Mouse (Mus musculus): Measurements from ENCODE around the gene Krtdap. TPM values are rescaled to one million over a fixed set of nuclear protein-coding genes. Genes with fewer than 3 reads are reported as not detected.
"Not testable (repeated sequence)": the region's sequence is repeated elsewhere in the genome, so short reads cannot be mapped to it uniquely, and the experiment has no call there.

Gene Krtdap
- polyA plus RNA-seq, 1 experiment from 2014 or later: 1.5 TPM

DNA sequence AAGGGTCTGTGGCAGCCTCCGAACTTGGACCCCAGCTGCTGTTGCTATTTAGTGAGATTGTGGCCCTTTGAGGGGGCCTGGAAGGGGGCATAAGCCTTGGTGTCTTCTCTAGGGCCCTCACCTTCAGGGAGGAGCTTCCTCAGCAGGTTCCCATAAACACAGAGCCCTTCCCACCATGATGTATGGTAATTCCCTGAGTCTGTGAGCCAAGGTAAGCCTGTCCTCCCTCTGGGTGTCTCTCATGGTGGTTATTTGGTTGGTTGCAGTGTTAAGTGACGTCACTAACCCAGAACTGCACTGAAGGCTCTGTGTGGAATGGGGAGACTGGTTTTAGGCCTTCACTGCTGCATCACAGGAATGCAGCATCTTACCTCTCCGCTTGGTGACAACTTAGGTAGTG is 41.7 kb downstream of the Krtdap start:
- no peak for ATAC-seq (ENCODE audit: low FRiP score, low TSS enrichment)
- Histone ChIP-seq H3K36me3 (ENCODE audit: insufficient read depth, low read length) (no peaks in the 10 kb centered on the region), H3K27ac (ENCODE audit: low read length) (no peak overlapping the region)

DNA sequence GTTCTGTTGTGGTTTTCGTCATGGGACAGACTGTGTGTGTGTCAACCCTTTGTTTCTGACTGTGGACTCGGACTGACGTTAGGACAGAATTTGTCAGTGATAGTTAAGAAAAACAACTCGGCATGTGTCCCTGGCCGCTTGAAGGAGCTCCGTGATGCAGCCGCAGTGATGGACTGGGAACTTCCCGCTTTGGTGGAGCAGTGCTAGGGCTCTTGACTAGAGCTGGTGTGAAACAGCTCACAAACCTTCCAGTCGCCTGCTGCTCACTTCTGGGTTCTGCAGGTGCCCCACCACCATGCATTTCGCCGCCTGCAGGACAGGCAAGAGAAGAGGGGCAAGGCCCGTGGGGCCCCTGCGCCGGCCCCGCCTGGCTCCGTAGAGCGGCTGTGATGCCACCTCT is 44.6 kb downstream of the Krtdap start:
- H3K4me2 ChIP-seq (replicated peaks; ENCODE audit: low read depth, low read length): no peak overlapping the region
- no peak overlapping the region for H3K4me3 ChIP-seq (ENCODE audit: low read length)
- H3K9me3 ChIP-seq (ENCODE audit: low read length): no peaks in the 10 kb centered on the region
- H3K4me1 ChIP-seq (ENCODE audit: insufficient read depth, low read length): no peaks in the 10 kb centered on the region
- WGBS: 74% methylated on average over 17 of the region's 17 CpGs
- H3K9ac ChIP-seq (replicated peaks; ENCODE audit: low read length): no peak overlapping the region
- H3K36me3 ChIP-seq (ENCODE audit: insufficient read depth, low read length): no peaks in the 10 kb centered on the region
- ATAC-seq (ENCODE audit: low FRiP score, low TSS enrichment): no peak
- no peak overlapping the region for H3K27ac ChIP-seq (ENCODE audit: low read length)
- no peaks in the 10 kb centered on the region for H3K27me3 ChIP-seq (ENCODE audit: insufficient read depth, low read length)

More for the DNA sequence above, 41.7 kb downstream of the Krtdap start:
- no peak overlapping the region for H3K4me3 ChIP-seq (ENCODE audit: low read length)
- H3K9me3 ChIP-seq (ENCODE audit: low read length): no peaks in the 10 kb centered on the region
- no peaks in the 10 kb centered on the region for H3K4me1 ChIP-seq (ENCODE audit: insufficient read depth, low read length)
- H3K27me3 ChIP-seq (ENCODE audit: insufficient read depth, low read length): no peaks in the 10 kb centered on the region
- no peak overlapping the region for H3K9ac ChIP-seq (replicated peaks; ENCODE audit: low read length)
- no peak overlapping the region for H3K4me2 ChIP-seq (replicated peaks; ENCODE audit: low read depth, low read length)
- 63% methylated on average over 3 of the region's 3 CpGs for WGBS

DNA sequence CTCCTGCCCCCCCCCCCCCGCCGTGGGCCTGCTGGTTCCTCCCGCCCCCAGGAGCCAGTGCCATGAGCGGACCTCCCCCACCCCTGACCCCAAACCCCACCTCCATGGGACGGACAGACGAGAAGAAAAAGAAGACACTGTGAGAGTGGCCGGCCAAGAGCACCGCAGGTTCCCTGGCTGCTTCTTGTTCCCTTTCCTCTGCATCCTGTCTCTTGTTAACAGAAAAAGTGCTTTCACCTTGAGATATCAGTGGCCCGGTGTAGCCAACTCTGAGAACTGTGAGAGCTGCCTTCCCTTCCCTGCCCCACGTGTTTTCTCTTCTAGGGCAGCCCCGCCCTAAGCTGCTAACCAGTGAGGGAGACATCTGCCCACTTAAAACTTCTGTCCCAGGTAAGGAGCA is 45.0 kb downstream of the Krtdap start:
- H3K4me1 ChIP-seq (ENCODE audit: insufficient read depth, low read length); H3K27me3 ChIP-seq (ENCODE audit: insufficient read depth, low read length); H3K4me2 ChIP-seq (replicated peaks; ENCODE audit: low read depth, low read length); H3K27ac ChIP-seq (ENCODE audit: low read length); H3K4me3 ChIP-seq (ENCODE audit: low read length); H3K9ac ChIP-seq (replicated peaks; ENCODE audit: low read length); ATAC-seq (ENCODE audit: low FRiP score, low TSS enrichment); H3K36me3 ChIP-seq (ENCODE audit: insufficient read depth, low read length); H3K9me3 ChIP-seq (ENCODE audit: low read length): not testable (repeated sequence)
- 51% methylated on average over 8 of the region's 11 CpGs for whole genome bisulfite sequencing

DNA sequence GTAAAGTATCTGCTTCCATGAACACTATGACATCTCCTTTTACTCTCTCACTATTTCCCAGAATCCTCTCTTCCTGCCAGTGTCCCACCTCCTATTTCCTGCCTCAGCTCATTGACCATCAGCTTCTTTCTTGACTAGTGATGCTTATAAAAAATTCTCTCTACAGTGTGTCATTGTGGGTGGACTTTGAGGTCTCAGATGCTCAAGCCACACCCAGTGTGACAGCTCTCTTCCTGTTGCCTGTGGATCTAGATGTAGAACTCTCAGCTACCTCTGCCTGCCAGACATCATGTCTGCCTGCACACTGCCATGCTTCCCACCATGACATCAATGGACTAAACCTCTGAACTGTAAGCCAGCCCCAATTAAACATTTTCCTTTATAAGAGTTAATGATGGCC is 49.6 kb downstream of the Krtdap start:
- no peak overlapping the region for H3K4me3 ChIP-seq (ENCODE audit: low read length)
- no peak overlapping the region for H3K27ac ChIP-seq (ENCODE audit: low read length)
- no peaks in the 10 kb centered on the region for H3K4me1 ChIP-seq (ENCODE audit: insufficient read depth, low read length)
- no peaks in the 10 kb centered on the region for H3K36me3 ChIP-seq (ENCODE audit: insufficient read depth, low read length)
- no peaks in the 10 kb centered on the region for H3K27me3 ChIP-seq (ENCODE audit: insufficient read depth, low read length)
- no peak overlapping the region for H3K9ac ChIP-seq (replicated peaks; ENCODE audit: low read length)
- H3K9me3 ChIP-seq (ENCODE audit: low read length): no peaks in the 10 kb centered on the region
- no peak for ATAC-seq (ENCODE audit: low FRiP score, low TSS enrichment)
- H3K4me2 ChIP-seq (replicated peaks; ENCODE audit: low read depth, low read length): no peak overlapping the region

DNA sequence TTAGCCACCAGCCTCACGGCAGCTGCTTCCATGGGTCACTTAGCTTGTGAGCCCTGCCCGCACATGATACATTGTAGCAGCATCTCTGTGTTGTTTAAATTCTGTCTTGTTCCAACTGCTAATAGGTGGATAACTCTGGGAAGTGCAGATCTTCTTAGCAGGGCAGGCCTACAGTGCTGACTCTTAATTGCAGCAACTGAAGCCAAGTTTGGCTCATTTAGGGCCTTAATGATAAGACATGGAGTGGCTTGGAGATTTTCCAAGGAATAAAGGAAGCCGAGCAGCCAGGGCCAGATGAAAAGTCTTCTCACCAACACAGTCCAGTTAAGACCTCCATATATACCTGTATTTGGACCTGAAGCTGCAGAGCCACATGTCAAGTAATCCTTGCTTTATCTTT is 52.6 kb downstream of the Krtdap start:
- Histone ChIP-seq H3K9me3 (ENCODE audit: low read length) (no peaks in the 10 kb centered on the region), H3K36me3 (ENCODE audit: insufficient read depth, low read length) (no peaks in the 10 kb centered on the region), H3K9ac (replicated peaks; ENCODE audit: low read length) (no peak overlapping the region), H3K4me1 (ENCODE audit: insufficient read depth, low read length) (no peaks in the 10 kb centered on the region), H3K27me3 (ENCODE audit: insufficient read depth, low read length) (no peaks in the 10 kb centered on the region), H3K27ac (ENCODE audit: low read length) (no peak overlapping the region), H3K4me2 (replicated peaks; ENCODE audit: low read depth, low read length) (no peak overlapping the region), H3K4me3 (ENCODE audit: low read length) (no peak overlapping the region)
- 55% methylated on average over 3 of the region's 3 CpGs for WGBS
- no peak for ATAC-seq (ENCODE audit: low FRiP score, low TSS enrichment)

Other genes with a start within 250 kb of the Krtdap start
- gene Hspb6, start 235.7 kb upstream of the Krtdap start, polyA plus RNA-seq (2015; fragmentation: Nextera tagmentation; extraction: Ambion mirVana): 18.0 and 20.6 TPM in 2 replicates
- gene Proser3, start 235.6 kb upstream of the Krtdap start, polyA plus RNA-seq (2015; fragmentation: Nextera tagmentation; extraction: Ambion mirVana): 12.0 and 16.6 TPM in 2 replicates
- gene Lin37, start 228.1 kb upstream of the Krtdap start, polyA plus RNA-seq (2015; fragmentation: Nextera tagmentation; extraction: Ambion mirVana): 47.0 and 48.1 TPM in 2 replicates
- 91.6 and 99.4 TPM in 2 replicates for gene U2af1l4, start 224.6 kb upstream of the Krtdap start, polyA plus RNA-seq (2015; fragmentation: Nextera tagmentation; extraction: Ambion mirVana)
- 18.2 and 18.9 TPM in 2 replicates for gene Gm49396, start 224.6 kb upstream of the Krtdap start, polyA plus RNA-seq (2015; fragmentation: Nextera tagmentation; extraction: Ambion mirVana)
- gene Psenen, start 224.3 kb upstream of the Krtdap start, polyA plus RNA-seq (2015; fragmentation: Nextera tagmentation; extraction: Ambion mirVana): 142 and 148 TPM in 2 replicates
- gene Igflr1, start 222.5 kb upstream of the Krtdap start, polyA plus RNA-seq (2015; fragmentation: Nextera tagmentation; extraction: Ambion mirVana): 6.0 and 8.7 TPM in 2 replicates
- 7.8 and 9.0 TPM in 2 replicates for gene Kmt2b, start 199.2 kb upstream of the Krtdap start, polyA plus RNA-seq (2015; fragmentation: Nextera tagmentation; extraction: Ambion mirVana)
- gene Zbtb32, start 189.0 kb upstream of the Krtdap start, polyA plus RNA-seq (2015; fragmentation: Nextera tagmentation; extraction: Ambion mirVana): 0.77 and 1.3 TPM in 2 replicates
- 7.9 and 13.0 TPM in 2 replicates for gene Upk1a, start 175.0 kb upstream of the Krtdap start, polyA plus RNA-seq (2015; fragmentation: Nextera tagmentation; extraction: Ambion mirVana)
- gene Cox6b1, start 161.7 kb upstream of the Krtdap start, polyA plus RNA-seq (2015; fragmentation: Nextera tagmentation; extraction: Ambion mirVana): 1,049 TPM in 2 replicates
- not detected in 2 replicates for gene Etv2, start 152.0 kb upstream of the Krtdap start, polyA plus RNA-seq (2015; fragmentation: Nextera tagmentation; extraction: Ambion mirVana)
- 111 and 119 TPM in 2 replicates for gene Rbm42, start 137.6 kb upstream of the Krtdap start, polyA plus RNA-seq (2015; fragmentation: Nextera tagmentation; extraction: Ambion mirVana)
- gene Haus5, start 122.9 kb upstream of the Krtdap start, polyA plus RNA-seq (2015; fragmentation: Nextera tagmentation; extraction: Ambion mirVana): 59.4 and 67.0 TPM in 2 replicates
- gene Pmis2, start 116.3 kb upstream of the Krtdap start, polyA plus RNA-seq (2015; fragmentation: Nextera tagmentation; extraction: Ambion mirVana): not detected in 2 replicates
- gene 2200002J24Rik, start 89.0 kb upstream of the Krtdap start, polyA plus RNA-seq (2015; fragmentation: Nextera tagmentation; extraction: Ambion mirVana): 0.40 and 0.51 TPM in 2 replicates
- gene Atp4a, start 75.7 kb upstream of the Krtdap start, polyA plus RNA-seq (2015; fragmentation: Nextera tagmentation; extraction: Ambion mirVana): 2.1 and 3.2 TPM in 2 replicates
- gene Tmem147, start 58.4 kb upstream of the Krtdap start, polyA plus RNA-seq (2015; fragmentation: Nextera tagmentation; extraction: Ambion mirVana): 209 and 225 TPM in 2 replicates
- gene Gapdhs, start 44.2 kb upstream of the Krtdap start, polyA plus RNA-seq (2015; fragmentation: Nextera tagmentation; extraction: Ambion mirVana): 0.21 and 0.45 TPM in 2 replicates
- gene Sbsn, start 36.4 kb upstream of the Krtdap start, polyA plus RNA-seq (2015; fragmentation: Nextera tagmentation; extraction: Ambion mirVana): 1.7 and 2.3 TPM in 2 replicates
- 0.89 and 1.2 TPM in 2 replicates for gene Dmkn, start 24.1 kb upstream of the Krtdap start, polyA plus RNA-seq (2015; fragmentation: Nextera tagmentation; extraction: Ambion mirVana)
- gene Ffar2, start 35.9 kb downstream of the Krtdap start, polyA plus RNA-seq (2015; fragmentation: Nextera tagmentation; extraction: Ambion mirVana): 0.28 and 0.30 TPM in 2 replicates
- gene Ffar3, start 68.3 kb downstream of the Krtdap start, polyA plus RNA-seq (2015; fragmentation: Nextera tagmentation; extraction: Ambion mirVana): 0.12 and 0.24 TPM in 2 replicates
- not detected in 2 replicates for gene Ffar1, start 73.7 kb downstream of the Krtdap start, polyA plus RNA-seq (2015; fragmentation: Nextera tagmentation; extraction: Ambion mirVana)
- gene Cd22, start 92.4 kb downstream of the Krtdap start, polyA plus RNA-seq (2015; fragmentation: Nextera tagmentation; extraction: Ambion mirVana): 0.19 and 0.29 TPM in 2 replicates
- 0.59 and 0.74 TPM in 2 replicates for gene Mag, start 127.0 kb downstream of the Krtdap start, polyA plus RNA-seq (2015; fragmentation: Nextera tagmentation; extraction: Ambion mirVana)
- gene Hamp2, start 136.8 kb downstream of the Krtdap start, polyA plus RNA-seq (2015; fragmentation: Nextera tagmentation; extraction: Ambion mirVana): not detected in 2 replicates
- not detected in 2 replicates for gene Hamp, start 156.1 kb downstream of the Krtdap start, polyA plus RNA-seq (2015; fragmentation: Nextera tagmentation; extraction: Ambion mirVana)
- 19.8 and 25.3 TPM in 2 replicates for gene Usf2, start 168.9 kb downstream of the Krtdap start, polyA plus RNA-seq (2015; fragmentation: Nextera tagmentation; extraction: Ambion mirVana)
- 72.5 and 73.5 TPM in 2 replicates for gene Lsr, start 185.6 kb downstream of the Krtdap start, polyA plus RNA-seq (2015; fragmentation: Nextera tagmentation; extraction: Ambion mirVana)
- 8.0 and 9.0 TPM in 2 replicates for gene Fam187b, start 185.9 kb downstream of the Krtdap start, polyA plus RNA-seq (2015; fragmentation: Nextera tagmentation; extraction: Ambion mirVana)

Measured in kidney, embryonic 16.5 days (tissue).